10 mouse cellular contexts compared by ENCODE assay signal in genomic region chr8:72272361-72272760, GRCm38 (mm10). TPM values are rescaled to one million over a fixed set of nuclear protein-coding genes. Genes with fewer than 3 reads are reported as not detected.
DNase-seq lines count a peak whose midpoint lies in the region; ATAC-seq and TF ChIP-seq lines count a peak whose summit lies in the region.
"Had no signal": no experiment of that assay in that cellular context is flagged by ENCODE, and none has a peak within 500 bp of the region (broad histone marks: within the 10 kb centered on the region; RNA-seq: fewer than 3 reads in every experiment).

No protein-coding gene starts in this region.

- no peak for ATAC-seq in heart, embryonic 12.5 days (ENCODE audit: insufficient number of reproducible peaks, low FRiP score)
- ATAC-seq in liver, embryonic 13.5 days (ENCODE audit: low read depth): no peak
- ATAC-seq in neutrophil, adult 5-6 weeks (ENCODE audit: extremely low read depth, insufficient number of reproducible peaks, low FRiP score, poor library complexity, severe bottlenecking): peak; percentile 69

- H3K36me3 ChIP-seq in heart, embryonic 12.5 days: no peaks in the 10 kb centered on the region
- no peaks in the 10 kb centered on the region for H3K36me3 ChIP-seq in liver, embryonic 13.5 days
- H3K36me3 ChIP-seq: embryonic facial prominence, embryonic 13.5 days; stomach, embryonic 15.5 days had no signal

- peak; percentile 71 for TF ChIP-seq CTCF in gastrocnemius, adult 2 months (IDR thresholded peaks at IDR 0.05)

- H3K4me2 ChIP-seq in heart, embryonic 12.5 days: no peak overlapping the region
- no peak overlapping the region for H3K4me2 ChIP-seq in liver, embryonic 13.5 days
- H3K4me2 ChIP-seq: embryonic facial prominence, embryonic 13.5 days; stomach, embryonic 15.5 days had no signal

- H3K9ac ChIP-seq in heart, embryonic 12.5 days: no peak overlapping the region
- no peak overlapping the region for H3K9ac ChIP-seq in liver, embryonic 13.5 days
- H3K9ac ChIP-seq: embryonic facial prominence, embryonic 13.5 days; stomach, embryonic 15.5 days had no signal

- DNase-seq in heart, adult 18-20 months: peak; percentile 77 to 84
- peak; percentile 79 for DNase-seq in adrenal gland, postnatal 10 days
- peak; percentile 79 for DNase-seq in gastrocnemius, adult 2 months
- peak; percentile 43 to 60 for DNase-seq in kidney, adult 8-10 months
- DNase-seq in liver, embryonic 13.5 days: peak; percentile 45
- DNase-seq in thymus, adult 18-20 months: peak; percentile 70 to 79

- 23% methylated on average over 3 of the region's 3 CpGs for WGBS in heart, embryonic 12.5 days
- 11% methylated on average over 3 of the region's 3 CpGs for WGBS in liver, embryonic 13.5 days (ENCODE audit: insufficient replicate concordance)

- intact Hi-C loops in gastrocnemius, adult 2 months (cut with DNase I): no loop called here

- H3K27ac ChIP-seq in heart, embryonic 12.5 days (ENCODE audit: poor library complexity, severe bottlenecking): no peak overlapping the region
- peak overlapping the region; percentile 87 for H3K27ac ChIP-seq in gastrocnemius, adult 2 months
- H3K27ac ChIP-seq in liver, embryonic 13.5 days: no peak overlapping the region
- H3K27ac ChIP-seq: embryonic facial prominence, embryonic 13.5 days; stomach, embryonic 15.5 days had no signal

- no peaks in the 10 kb centered on the region for H3K27me3 ChIP-seq in heart, embryonic 12.5 days (replicated peaks)
- peaks cover 5% of the 10 kb centered on the region; the same call in 1 of the 2 replicates for H3K27me3 ChIP-seq in liver, embryonic 13.5 days
- H3K27me3 ChIP-seq: embryonic facial prominence, embryonic 13.5 days; stomach, embryonic 15.5 days had no signal

- no peak overlapping the region for H3K4me3 ChIP-seq in heart, embryonic 12.5 days
- H3K4me3 ChIP-seq in gastrocnemius, adult 2 months: no peak overlapping the region
- no peak overlapping the region for H3K4me3 ChIP-seq in liver, embryonic 13.5 days (replicated peaks)
- H3K4me3 ChIP-seq: embryonic facial prominence, embryonic 13.5 days; stomach, embryonic 15.5 days had no signal

- peaks cover 18% of the 10 kb centered on the region for H3K4me1 ChIP-seq in heart, embryonic 12.5 days (replicated peaks)
- H3K4me1 ChIP-seq in liver, embryonic 13.5 days (replicated peaks): peaks cover 46% of the 10 kb centered on the region
- H3K4me1 ChIP-seq: embryonic facial prominence, embryonic 13.5 days; stomach, embryonic 15.5 days had no signal

- H3K9me3 ChIP-seq in heart, embryonic 12.5 days (replicated peaks): 0 out of 2 replicates have a peak, but pooled peaks cover 3% of the 10 kb centered on the region
- H3K9me3 ChIP-seq in liver, embryonic 13.5 days (replicated peaks): no peaks in the 10 kb centered on the region
- H3K9me3 ChIP-seq: embryonic facial prominence, embryonic 13.5 days; stomach, embryonic 15.5 days had no signal

RNA-seq across cellular contexts. Expression of gene Ap1m1, which starts 32.5 kb away (rescaled TPM):
- 10 to 100 TPM; 46.0 to 51.8 TPM for total RNA-seq in heart, adult 18-20 months (2021)
- 112 and 113 TPM in 2 replicates for polyA plus RNA-seq in heart, embryonic 12.5 days (2016; fragmentation: Nextera tagmentation; extraction: Ambion mirVana)
- 10 to 100 TPM; 66.8 to 81.0 TPM for total RNA-seq in adrenal gland, postnatal 10 days (2021)
- total RNA-seq in gastrocnemius, adult 2 months (2021): 10 to 100 TPM; 25.8 to 26.0 TPM
- 64.1 and 67.7 TPM in 2 replicates for polyA plus RNA-seq in liver, embryonic 13.5 days (2015; fragmentation: Nextera tagmentation; extraction: Ambion mirVana)
- 156 and 166 TPM in 2 replicates for total RNA-seq in neutrophil, adult 5-6 weeks (2017)

RNA-seq across cellular contexts. Expression of gene Gm10282, which starts 32.7 kb away (rescaled TPM):
- 1 to 10 TPM; 5.9 to 9.5 TPM for total RNA-seq in heart, adult 18-20 months (2021)
- polyA plus RNA-seq in heart, embryonic 12.5 days (2016; fragmentation: Nextera tagmentation; extraction: Ambion mirVana): 17.1 and 19.9 TPM in 2 replicates
- 10 to 100 TPM; 18.5 to 18.7 TPM for total RNA-seq in adrenal gland, postnatal 10 days (2021)
- total RNA-seq in gastrocnemius, adult 2 months (2021): 1 to 10 TPM; 2.8 to 4.8 TPM
- 8.9 and 11.2 TPM in 2 replicates for polyA plus RNA-seq in liver, embryonic 13.5 days (2015; fragmentation: Nextera tagmentation; extraction: Ambion mirVana)
- total RNA-seq in neutrophil, adult 5-6 weeks (2017): 5.0 and 9.7 TPM in 2 replicates

RNA-seq across cellular contexts. Expression of gene Klf2, which starts 46.5 kb away (rescaled TPM):
- 10 to 100 TPM; 74.3 to 76.9 TPM for total RNA-seq in heart, adult 18-20 months (2021)
- 28.1 and 31.6 TPM in 2 replicates for polyA plus RNA-seq in heart, embryonic 12.5 days (2016; fragmentation: Nextera tagmentation; extraction: Ambion mirVana)
- total RNA-seq in adrenal gland, postnatal 10 days (2021): 10 to 100 TPM; 48.0 to 99.9 TPM
- total RNA-seq in gastrocnemius, adult 2 months (2021): 10 to 100 TPM in 1 of 2 experiments, 1 to 10 TPM in 1; 9.1 to 38.9 TPM
- polyA plus RNA-seq in liver, embryonic 13.5 days (2015; fragmentation: Nextera tagmentation; extraction: Ambion mirVana): 2.1 and 2.9 TPM in 2 replicates
- 428 and 461 TPM in 2 replicates for total RNA-seq in neutrophil, adult 5-6 weeks (2017)

RNA-seq across cellular contexts. Expression of gene Fam32a, which starts 52.8 kb away (rescaled TPM):
- total RNA-seq in heart, adult 18-20 months (2021): 10 to 100 TPM; 20.2 to 23.1 TPM
- polyA plus RNA-seq in heart, embryonic 12.5 days (2016; fragmentation: Nextera tagmentation; extraction: Ambion mirVana): 43.9 and 44.7 TPM in 2 replicates
- 10 to 100 TPM; 43.8 to 46.8 TPM for total RNA-seq in adrenal gland, postnatal 10 days (2021)
- total RNA-seq in gastrocnemius, adult 2 months (2021): 1 to 10 TPM; 7.8 to 9.5 TPM
- 38.8 and 43.4 TPM in 2 replicates for polyA plus RNA-seq in liver, embryonic 13.5 days (2015; fragmentation: Nextera tagmentation; extraction: Ambion mirVana)
- 259 and 282 TPM in 2 replicates for total RNA-seq in neutrophil, adult 5-6 weeks (2017)

RNA-seq across cellular contexts. Expression of gene Gm11034, which starts 58.9 kb away (rescaled TPM):
- total RNA-seq in heart, adult 18-20 months (2021): not detected
- polyA plus RNA-seq in heart, embryonic 12.5 days (2016; fragmentation: Nextera tagmentation; extraction: Ambion mirVana): not detected in 2 replicates
- total RNA-seq in adrenal gland, postnatal 10 days (2021): not detected
- total RNA-seq in gastrocnemius, adult 2 months (2021): not detected
- not detected in 2 replicates for polyA plus RNA-seq in liver, embryonic 13.5 days (2015; fragmentation: Nextera tagmentation; extraction: Ambion mirVana)
- total RNA-seq in neutrophil, adult 5-6 weeks (2017): not detected in 2 replicates
- polyA plus RNA-seq: embryonic facial prominence, embryonic 13.5 days; stomach, embryonic 15.5 days had no signal
